Mouse (Mus musculus) mouse trophoblast stem cell (cell line): ENCODE results near the gene Ifnar2.

Experiments
- in situ Hi-C, 2 experiments: fragments of 300-500 bp; cut with MseI, MboI; formaldehyde crosslinking; loops; 2 replicates in 1 of 2; 3 replicates in 1 of 2; pipeline ENCODE4 v1.15.1; 2025

Ifnar2 gene

DNA sequence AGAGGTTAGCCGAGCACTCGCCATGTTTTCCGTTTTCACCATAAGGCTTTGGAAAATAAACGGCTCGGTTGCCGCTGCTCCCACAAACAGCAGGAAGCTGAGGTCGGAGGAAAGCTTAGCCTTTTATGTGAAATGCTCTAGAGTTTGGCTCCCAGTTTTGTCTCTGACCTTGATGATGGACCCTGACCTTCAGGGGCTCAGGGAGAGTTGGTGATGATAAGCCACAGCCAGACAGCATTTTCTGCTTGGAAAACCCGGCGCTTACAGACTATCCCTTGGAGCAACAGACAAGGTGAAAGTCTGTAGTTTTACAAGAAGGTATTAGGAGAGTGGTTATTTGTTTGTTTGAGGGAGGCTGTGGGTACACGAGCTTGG, 15.1 kb upstream of the Ifnar2 start:
- in situ Hi-C loops: loop anchor here in 1 of 2 experiments (10.0 kb wide), 1 partner anchor 273 kb away; no protein-coding TSS in a partner anchor

GRCm38 (mm10) chr16:91358555-91358954, 14.0 kb upstream of the Ifnar2 start:
- in situ Hi-C loops: loop anchor here in 1 of 2 experiments (10.0 kb wide), 1 partner anchor 274 kb away; no protein-coding TSS in a partner anchor

- in situ Hi-C loops: loop anchor here in 1 of 2 experiments (10.0 kb wide), 1 partner anchor 275 kb away; no protein-coding TSS in a partner anchor
These were observed 13.1 kb upstream of the Ifnar2 start for GRCm38 (mm10) chr16:91359531-91359930.

DNA sequence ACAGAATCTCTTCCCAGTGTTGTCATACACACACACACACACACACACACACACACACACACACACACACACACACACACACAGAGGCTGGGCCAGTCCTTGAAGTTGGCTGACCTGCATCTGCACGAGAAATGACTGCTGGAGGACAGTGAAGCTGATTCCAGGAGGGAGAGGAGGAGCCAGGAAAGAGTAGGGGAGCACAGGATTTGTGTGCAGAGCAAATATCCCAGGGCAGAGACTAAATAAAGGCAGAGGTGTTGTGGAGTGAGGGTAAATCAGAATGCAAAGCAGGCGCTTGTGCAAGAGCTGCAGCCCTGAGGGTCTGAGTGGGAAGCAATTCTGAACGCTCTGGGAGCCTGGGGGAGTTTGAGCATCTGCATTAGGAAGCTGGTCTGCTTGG, 12.4 kb upstream of the Ifnar2 start:
- in situ Hi-C loops: no loop called here

DNA sequence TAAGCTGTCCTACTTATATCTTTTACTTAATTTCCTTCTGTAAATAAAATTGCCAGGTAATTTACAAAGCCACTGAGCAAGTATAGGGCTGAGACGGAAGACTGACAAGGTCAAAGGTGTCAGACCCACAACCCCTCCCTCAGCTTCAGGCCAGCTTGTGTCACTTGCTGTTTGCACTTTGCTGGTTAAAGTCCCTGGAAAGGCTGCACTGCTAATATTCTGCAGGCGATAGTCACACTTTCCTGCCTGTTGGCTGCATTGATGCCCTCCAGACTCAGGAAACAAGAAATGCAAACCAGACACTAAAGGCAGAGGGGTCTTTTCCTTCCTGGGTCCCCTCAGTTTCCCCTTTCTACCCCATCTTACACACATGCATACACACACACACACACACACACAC, 10.6 kb upstream of the Ifnar2 start:
- in situ Hi-C loops: no loop called here

DNA sequence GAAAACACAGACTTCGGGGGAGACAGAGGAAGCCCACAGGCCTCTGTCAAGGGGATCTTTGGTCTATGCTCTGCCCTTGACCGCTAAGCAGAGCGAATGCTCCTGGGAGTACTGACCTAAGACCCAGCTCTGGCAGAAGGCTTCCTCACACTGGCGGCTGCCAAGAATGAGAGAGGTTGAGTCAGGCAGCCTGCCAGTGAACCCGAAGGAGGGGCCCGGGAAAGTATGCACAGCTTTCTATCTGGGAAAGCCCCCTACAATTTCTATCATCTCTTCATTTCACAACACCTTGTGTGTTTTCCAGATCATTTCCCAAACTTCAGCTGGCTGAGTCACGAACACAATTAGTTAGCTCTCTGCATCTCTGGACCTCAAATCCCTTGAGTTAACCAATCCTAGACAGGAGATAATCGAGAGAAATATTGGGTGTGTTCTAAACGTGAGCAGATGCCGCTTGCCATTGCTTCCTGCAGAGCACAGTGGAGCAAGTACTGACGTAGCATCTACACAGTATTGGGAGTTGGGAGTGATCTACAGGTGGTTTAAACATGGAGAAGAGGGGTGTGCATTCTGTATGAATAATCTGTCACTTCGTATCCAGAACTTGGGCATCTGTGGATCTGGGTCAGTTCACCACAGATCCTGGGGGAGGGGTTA, 9.8 kb upstream of the Ifnar2 start:
- in situ Hi-C loops: no loop called here

DNA sequence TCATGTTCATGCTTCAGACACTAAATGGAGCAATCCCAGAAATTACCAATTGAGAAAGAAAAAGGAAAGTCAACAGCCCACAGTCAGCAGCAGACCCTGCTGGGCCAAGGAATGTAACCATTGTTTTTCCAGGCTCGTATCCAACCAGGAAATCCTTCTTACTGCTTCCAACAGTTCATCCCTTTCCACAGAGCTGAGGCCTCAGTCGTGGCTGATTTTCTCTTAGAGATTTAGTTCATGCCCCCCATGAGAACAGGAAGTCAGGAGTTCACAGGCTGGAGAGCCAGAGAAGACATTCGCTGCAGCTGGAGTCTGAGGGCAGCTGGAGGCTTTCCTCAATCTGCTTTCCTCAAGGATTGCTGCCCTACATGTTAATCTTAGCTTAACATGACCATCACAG, 9.1 kb upstream of the Ifnar2 start:
- in situ Hi-C loops: no loop called here

DNA sequence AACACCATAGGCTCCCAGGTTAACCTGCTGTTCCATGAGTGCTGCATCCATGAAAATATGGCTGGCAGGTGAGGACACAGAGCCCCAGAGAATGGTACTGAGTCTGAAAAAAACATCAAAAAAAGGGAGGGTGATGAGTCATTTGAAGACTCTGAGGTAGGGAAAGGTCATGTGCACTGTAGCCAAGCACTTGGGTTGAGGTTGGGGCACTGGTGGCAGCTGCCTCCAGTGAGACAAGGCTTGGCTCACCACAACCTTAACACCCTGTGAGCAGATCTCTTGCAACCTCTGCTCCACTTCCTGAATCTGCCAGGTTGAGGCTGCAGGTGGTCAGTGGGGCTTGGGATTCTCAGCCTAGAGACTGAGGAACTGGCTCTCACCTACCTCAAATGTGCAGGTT, 6.0 kb upstream of the Ifnar2 start:
- in situ Hi-C loops: no loop called here

GRCm38 (mm10) chr16:91367066-91367465, 5.5 kb upstream of the Ifnar2 start:
- in situ Hi-C loops: no loop called here

GRCm38 (mm10) chr16:91373473-91374252, 1.1 kb downstream of the Ifnar2 start:
- in situ Hi-C loops: no loop called here

DNA sequence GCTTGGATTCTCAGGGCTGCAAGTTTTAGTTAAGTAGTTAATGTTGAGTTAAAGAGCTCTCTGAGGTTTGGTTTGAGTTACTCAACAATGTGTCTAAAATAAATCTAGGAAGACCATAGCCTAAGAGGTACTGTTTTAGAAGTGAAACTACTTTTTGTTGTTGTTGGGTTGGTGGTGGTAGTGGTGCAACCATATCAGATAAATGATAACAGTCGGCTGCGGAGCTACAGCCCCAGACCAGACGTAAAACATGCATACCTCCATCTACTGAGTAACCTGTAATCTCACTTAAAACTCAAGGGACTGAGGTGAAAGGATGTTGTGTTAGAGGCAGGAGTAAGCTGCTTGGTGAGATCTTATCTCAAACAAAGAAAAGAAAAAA, 1.7 kb downstream of the Ifnar2 start:
- in situ Hi-C loops: no loop called here

GRCm38 (mm10) chr16:91376701-91377100, 4.1 kb downstream of the Ifnar2 start:
- in situ Hi-C loops: no loop called here

- in situ Hi-C loops: no loop called here
These were observed 5.9 kb downstream of the Ifnar2 start for GRCm38 (mm10) chr16:91378431-91378986.

- in situ Hi-C loops: no loop called here
These were observed 6.4 kb downstream of the Ifnar2 start for GRCm38 (mm10) chr16:91378991-91379390.

DNA sequence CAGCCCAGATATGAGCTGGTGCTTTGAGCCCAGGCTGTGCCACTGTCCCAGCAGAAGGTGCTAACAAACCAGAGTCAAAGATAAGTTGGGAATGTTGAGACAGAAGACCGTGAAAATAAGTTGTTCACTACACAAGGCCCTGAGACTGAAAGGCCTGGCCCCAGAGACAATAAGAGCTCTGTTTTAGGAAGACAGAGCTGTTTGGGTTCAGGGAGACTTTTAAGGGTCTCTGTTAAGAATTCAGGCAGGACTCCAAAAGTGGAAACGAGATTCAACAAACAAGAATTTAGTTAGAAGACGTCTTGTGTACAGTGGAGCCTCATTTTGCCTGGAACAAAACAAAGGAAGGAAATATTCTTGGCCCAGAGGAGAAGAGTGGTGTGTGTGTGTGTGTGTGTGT, 6.8 kb downstream of the Ifnar2 start:
- in situ Hi-C loops: no loop called here

- in situ Hi-C loops: no loop called here
These were observed 7.6 kb downstream of the Ifnar2 start for GRCm38 (mm10) chr16:91380151-91380550.

GRCm38 (mm10) chr16:91381606-91382005, 9.0 kb downstream of the Ifnar2 start:
- in situ Hi-C loops: no loop called here

DNA sequence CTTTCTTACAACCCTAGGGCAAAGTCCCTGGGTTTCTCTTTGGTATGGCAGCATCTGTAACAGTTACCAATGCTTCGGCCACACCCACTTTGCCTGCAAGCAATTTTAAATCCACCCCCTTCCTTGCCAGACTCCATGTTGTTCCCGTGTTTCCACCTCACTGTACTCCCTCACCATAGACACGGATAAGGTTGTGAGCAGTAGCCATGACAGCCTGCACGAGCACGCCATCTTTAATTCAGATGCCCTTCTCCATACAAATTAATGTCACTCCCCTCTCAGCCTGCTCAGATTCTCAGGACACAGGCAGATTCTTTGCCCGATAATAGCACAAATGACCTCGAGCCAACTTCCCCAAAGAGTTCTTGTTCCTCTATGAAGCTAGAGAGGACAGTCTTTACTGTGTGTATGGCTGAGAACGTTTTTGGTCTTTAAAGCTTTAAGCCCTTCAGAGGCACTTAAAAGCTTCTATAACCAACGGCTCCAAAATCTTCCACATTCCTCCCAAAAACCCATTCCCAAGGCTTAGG, 9.7 kb downstream of the Ifnar2 start:
- in situ Hi-C loops: no loop called here

DNA sequence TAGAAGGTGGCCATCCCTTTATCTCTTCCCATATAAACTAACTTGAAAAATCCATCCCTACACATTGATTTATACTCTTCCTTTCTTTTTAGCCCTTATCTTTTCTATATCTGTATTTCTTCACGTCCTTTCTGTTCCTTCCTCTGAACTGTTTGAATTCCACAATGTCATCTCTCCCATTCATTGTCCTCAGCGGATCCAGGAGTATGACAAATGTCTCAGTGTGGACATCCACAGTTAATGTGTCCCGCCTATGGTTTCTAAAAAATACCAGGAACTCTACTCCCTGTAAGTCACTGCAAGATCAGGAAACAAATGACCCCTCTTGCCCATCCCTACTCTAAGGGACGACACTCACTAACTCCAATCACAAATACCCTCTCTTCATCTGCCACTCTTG, 11.6 kb downstream of the Ifnar2 start:
- in situ Hi-C loops: no loop called here

DNA sequence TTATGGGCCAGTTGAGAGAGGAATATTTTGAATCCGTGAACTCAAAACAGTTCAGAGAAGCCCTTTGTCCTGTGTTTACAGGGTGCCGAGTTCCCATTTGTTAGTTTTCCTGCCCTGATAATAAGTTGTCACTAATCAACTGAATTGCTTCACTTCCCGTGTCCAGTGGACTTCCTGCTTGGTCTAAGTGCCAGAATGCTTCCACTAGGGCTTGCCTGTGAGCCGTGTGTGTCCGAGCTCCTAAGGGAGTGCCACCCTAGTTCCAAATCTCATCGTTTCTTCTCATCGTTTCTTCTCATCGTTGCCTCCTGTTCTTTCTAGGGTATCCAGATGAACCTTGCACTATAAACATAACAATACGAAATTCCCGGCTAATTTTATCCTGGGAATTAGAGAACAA, 13.0 kb downstream of the Ifnar2 start:
- in situ Hi-C loops: no loop called here

DNA sequence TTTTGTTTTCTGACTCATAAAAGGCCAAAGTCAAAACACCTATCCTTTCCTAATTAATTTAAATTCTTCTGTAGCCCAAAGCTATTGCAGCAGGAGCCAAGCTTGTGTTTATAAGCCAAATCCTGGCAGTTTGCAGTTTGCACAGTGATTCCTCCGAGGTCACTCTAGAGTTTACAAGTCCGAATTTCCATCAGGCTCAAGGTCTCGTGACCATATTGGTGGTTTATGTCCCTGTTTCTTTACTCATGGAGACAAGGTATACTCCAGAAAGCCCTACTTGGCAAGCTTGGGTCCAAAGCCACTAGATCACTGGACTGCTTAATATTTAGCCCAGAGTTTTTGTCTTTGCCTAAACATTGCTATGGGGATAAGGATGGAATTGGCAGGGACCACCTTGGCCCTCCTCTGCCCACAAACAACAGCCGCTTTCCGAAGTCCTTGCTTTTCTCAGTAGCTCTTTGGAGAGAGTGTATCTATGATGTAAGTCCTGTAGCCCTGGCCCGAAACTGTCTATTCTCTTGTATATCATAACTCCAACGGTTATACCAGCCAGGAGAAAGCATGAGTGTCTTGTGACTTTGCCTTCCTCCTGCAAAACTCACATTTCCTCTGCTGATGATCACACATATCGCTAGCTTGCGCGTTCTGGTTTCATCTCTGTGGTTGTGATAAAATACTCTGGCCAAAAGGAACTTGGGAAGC, 14.0 kb downstream of the Ifnar2 start:
- in situ Hi-C loops: no loop called here

DNA sequence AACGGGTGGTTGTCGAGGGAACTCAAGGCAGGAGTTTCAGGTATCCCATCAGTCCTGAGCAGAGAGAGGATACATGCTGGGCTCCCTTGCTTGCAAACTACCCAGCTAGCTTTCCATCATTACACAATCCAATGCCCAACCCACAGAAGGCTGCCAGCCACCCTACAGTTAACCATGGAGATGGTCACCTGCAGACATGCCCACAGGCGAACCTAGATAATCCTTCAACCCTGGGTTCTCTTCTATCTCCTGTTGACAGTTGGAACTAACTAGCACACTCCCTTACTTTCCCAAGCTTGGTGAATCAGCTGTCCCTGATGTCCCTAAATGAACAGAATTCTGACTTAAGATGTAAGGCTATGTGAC, 14.5 kb downstream of the Ifnar2 start:
- in situ Hi-C loops: no loop called here
